Mouse (Mus musculus): ENCODE data around the gene Agbl4. TPM values are rescaled to one million over a fixed set of nuclear protein-coding genes. Genes with fewer than 3 reads are reported as not detected.

Agbl4 gene
- polyA plus RNA-seq, 1 experiment: not detected

DNA sequence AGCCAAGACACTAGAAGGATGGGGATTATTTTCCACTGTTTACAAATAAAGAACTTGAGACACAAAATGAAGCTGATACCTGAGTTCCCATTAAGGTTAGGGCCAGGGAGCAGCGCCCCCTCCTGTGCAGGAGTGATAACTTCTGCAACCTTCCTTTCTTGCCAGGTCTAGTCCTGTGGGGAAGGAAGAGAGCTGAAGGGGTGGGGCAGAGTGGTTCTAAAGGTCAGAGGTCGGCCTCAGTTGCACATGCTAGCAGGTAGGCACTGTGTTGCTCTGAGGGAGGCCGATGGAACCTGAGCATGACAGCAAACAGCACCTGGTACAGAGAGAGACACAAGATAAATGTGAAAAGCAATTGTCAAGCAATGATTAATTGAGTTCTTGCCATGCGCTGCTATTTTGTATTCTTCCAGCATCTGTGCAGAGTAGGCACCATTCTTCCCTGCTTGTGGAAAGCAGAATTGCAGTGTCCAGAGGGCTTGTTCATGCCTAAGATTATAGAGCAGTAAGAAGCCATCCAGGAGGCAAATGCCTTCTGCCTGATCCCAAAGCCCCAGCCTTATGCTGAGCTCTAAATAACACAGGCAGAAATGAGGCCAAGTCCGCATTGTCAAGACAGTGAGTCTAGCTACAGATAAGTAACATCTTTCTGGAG is 1096.4 kb downstream of the Agbl4 start:
- Histone ChIP-seq H3K79me2 (ENCODE audit: control insufficient read depth, insufficient read depth) (no peaks in the 10 kb centered on the region), H3K27me3 (ENCODE audit: control insufficient read depth, insufficient read depth, insufficient read length) (no peaks in the 10 kb centered on the region), H3K4me3 (no peak overlapping the region), H3K36me3 (ENCODE audit: control insufficient read depth, insufficient read depth) (no peaks in the 10 kb centered on the region), H3K4me2 (ENCODE audit: low read depth) (no peak overlapping the region), H3ac (ENCODE audit: control insufficient read depth, insufficient read length) (no peak overlapping the region)
- TF ChIP-seq SRF (IDR thresholded peaks at IDR 0.05; ENCODE audit: control insufficient read depth, insufficient read length, low read depth) (no peak), TCF3 (IDR thresholded peaks at IDR 0.05; ENCODE audit: insufficient read length, low read depth) (no peak), REST (IDR thresholded peaks at IDR 0.05; ENCODE audit: insufficient read depth, insufficient read length) (no peak), MYOG (IDR thresholded peaks at IDR 0.05; ENCODE audit: control insufficient read depth in 1 of 3, insufficient read depth in 1 of 3, insufficient read length in 2 of 3, low read depth in 2 of 3) (no peak), E2F4 (IDR thresholded peaks at IDR 0.05; ENCODE audit: insufficient read depth) (no peak), POLR2A (IDR thresholded peaks at IDR 0.05; ENCODE audit: insufficient read length, low read depth) (no peak), POLR2AphosphoS2 (IDR thresholded peaks at IDR 0.05; ENCODE audit: insufficient read length, low read depth) (no peak), TCF12 (IDR thresholded peaks at IDR 0.05; ENCODE audit: insufficient read depth, poor library complexity, severe bottlenecking) (no peak), CEBPB (IDR thresholded peaks at IDR 0.05; ENCODE audit: insufficient read depth, poor library complexity, severe bottlenecking) (no peak), MYOD1 (IDR thresholded peaks at IDR 0.05; ENCODE audit: control insufficient read depth in 1 of 3, insufficient read length in 2 of 3, low read depth in 2 of 3) (no peak), USF1 (IDR thresholded peaks at IDR 0.05; ENCODE audit: low read depth) (no peak), MAX (IDR thresholded peaks at IDR 0.05; ENCODE audit: low read depth) (no peak)

- TF ChIP-seq TCF3 (IDR thresholded peaks at IDR 0.05; ENCODE audit: insufficient read length, low read depth): no peak
- TF ChIP-seq USF1 (IDR thresholded peaks at IDR 0.05; ENCODE audit: low read depth): no peak
- TF ChIP-seq MYOG (IDR thresholded peaks at IDR 0.05; ENCODE audit: control insufficient read depth in 1 of 3, insufficient read depth in 1 of 3, insufficient read length in 2 of 3, low read depth in 2 of 3): no peak
- no peak for TF ChIP-seq REST (IDR thresholded peaks at IDR 0.05; ENCODE audit: insufficient read depth, insufficient read length)
- TF ChIP-seq MYOD1 (IDR thresholded peaks at IDR 0.05; ENCODE audit: control insufficient read depth in 1 of 3, insufficient read length in 2 of 3, low read depth in 2 of 3): no peak
- no peak for TF ChIP-seq MAX (IDR thresholded peaks at IDR 0.05; ENCODE audit: low read depth)
- no peak for TF ChIP-seq E2F4 (IDR thresholded peaks at IDR 0.05; ENCODE audit: insufficient read depth)
- no peak for TF ChIP-seq POLR2AphosphoS2 (IDR thresholded peaks at IDR 0.05; ENCODE audit: insufficient read length, low read depth)
- no peak overlapping the region for H3K4me3 ChIP-seq
Observed at GRCm38 (mm10) chr4:111495949-111496348, 1098.5 kb downstream of the Agbl4 start.

DNA sequence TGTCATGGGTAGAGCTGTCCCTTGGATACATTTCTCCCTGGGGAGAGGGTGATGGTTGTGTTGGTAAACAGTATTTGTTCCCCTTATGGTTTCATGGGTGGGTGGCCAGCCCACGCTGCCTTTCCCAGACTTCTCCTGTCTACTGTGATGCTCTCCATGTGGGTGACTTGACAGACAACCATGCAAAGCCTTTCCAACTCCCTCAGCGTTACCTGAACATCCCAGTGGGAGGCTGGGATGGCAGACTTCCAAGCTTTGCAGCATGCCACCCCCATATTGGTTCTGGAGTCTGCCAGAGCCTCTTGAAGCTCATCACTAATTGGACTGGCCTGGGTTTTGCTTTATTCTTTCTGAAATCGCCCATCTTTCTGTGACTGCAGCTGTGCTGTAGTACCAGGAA is 1101.3 kb downstream of the Agbl4 start:
- H3ac ChIP-seq (ENCODE audit: control insufficient read depth, insufficient read length): no peak overlapping the region
- H3K36me3 ChIP-seq (ENCODE audit: control insufficient read depth, insufficient read depth): no peaks in the 10 kb centered on the region
- TF ChIP-seq REST (IDR thresholded peaks at IDR 0.05; ENCODE audit: insufficient read depth, insufficient read length) (no peak), POLR2AphosphoS2 (IDR thresholded peaks at IDR 0.05; ENCODE audit: insufficient read length, low read depth) (no peak), TCF3 (IDR thresholded peaks at IDR 0.05; ENCODE audit: insufficient read length, low read depth) (no peak), MYOD1 (IDR thresholded peaks at IDR 0.05; ENCODE audit: control insufficient read depth in 1 of 3, insufficient read length in 2 of 3, low read depth in 2 of 3) (no peak), E2F4 (IDR thresholded peaks at IDR 0.05; ENCODE audit: insufficient read depth) (no peak)
- no peak overlapping the region for H3K4me2 ChIP-seq (ENCODE audit: low read depth)
- H3K4me3 ChIP-seq: no peak overlapping the region
- H3K27me3 ChIP-seq (ENCODE audit: control insufficient read depth, insufficient read depth, insufficient read length): no peaks in the 10 kb centered on the region
- H3K79me2 ChIP-seq (ENCODE audit: control insufficient read depth, insufficient read depth): no peaks in the 10 kb centered on the region

More at GRCm38 (mm10) chr4:111495949-111496348, 1098.5 kb downstream of the Agbl4 start:
- no peaks in the 10 kb centered on the region for H3K36me3 ChIP-seq (ENCODE audit: control insufficient read depth, insufficient read depth)
- H3K4me2 ChIP-seq (ENCODE audit: low read depth): no peak overlapping the region
- no peaks in the 10 kb centered on the region for H3K27me3 ChIP-seq (ENCODE audit: control insufficient read depth, insufficient read depth, insufficient read length)
- H3ac ChIP-seq (ENCODE audit: control insufficient read depth, insufficient read length): no peak overlapping the region
- no peaks in the 10 kb centered on the region for H3K79me2 ChIP-seq (ENCODE audit: control insufficient read depth, insufficient read depth)

DNA sequence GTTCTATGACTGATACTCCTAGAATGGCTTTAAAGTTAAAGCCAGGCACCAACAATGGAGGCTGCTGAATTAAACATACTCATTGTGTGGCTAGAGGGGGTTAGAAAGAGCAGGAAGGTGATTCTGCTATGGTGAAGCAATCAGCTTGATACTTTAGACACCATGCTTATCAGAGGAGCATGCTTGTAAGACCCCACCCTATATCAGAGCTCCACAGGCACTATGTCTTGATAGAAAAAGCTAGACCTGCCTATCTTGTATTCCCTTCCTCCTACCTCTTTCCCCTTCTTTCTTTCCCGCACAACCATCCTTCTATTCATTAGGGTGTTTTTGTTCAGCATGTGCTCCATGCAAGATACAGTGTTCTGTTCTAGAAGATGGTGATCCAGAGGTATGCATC is 1104.0 kb downstream of the Agbl4 start:
- Histone ChIP-seq H3K27me3 (ENCODE audit: control insufficient read depth, insufficient read depth, insufficient read length) (no peaks in the 10 kb centered on the region), H3K36me3 (ENCODE audit: control insufficient read depth, insufficient read depth) (no peaks in the 10 kb centered on the region), H3ac (ENCODE audit: control insufficient read depth, insufficient read length) (no peak overlapping the region), H3K4me2 (ENCODE audit: low read depth) (no peak overlapping the region), H3K4me3 (no peak overlapping the region), H3K79me2 (ENCODE audit: control insufficient read depth, insufficient read depth) (no peaks in the 10 kb centered on the region)
- TF ChIP-seq MAX (IDR thresholded peaks at IDR 0.05; ENCODE audit: low read depth): no peak
- TF ChIP-seq TCF3 (IDR thresholded peaks at IDR 0.05; ENCODE audit: insufficient read length, low read depth): no peak
- no peak for TF ChIP-seq USF1 (IDR thresholded peaks at IDR 0.05; ENCODE audit: low read depth)
- no peak for TF ChIP-seq TCF12 (IDR thresholded peaks at IDR 0.05; ENCODE audit: insufficient read depth, poor library complexity, severe bottlenecking)
- TF ChIP-seq REST (IDR thresholded peaks at IDR 0.05; ENCODE audit: insufficient read depth, insufficient read length): no peak
- TF ChIP-seq MYOD1 (IDR thresholded peaks at IDR 0.05; ENCODE audit: control insufficient read depth in 1 of 3, insufficient read length in 2 of 3, low read depth in 2 of 3): no peak
- TF ChIP-seq POLR2AphosphoS2 (IDR thresholded peaks at IDR 0.05; ENCODE audit: insufficient read length, low read depth): no peak
- no peak for TF ChIP-seq MYOG (IDR thresholded peaks at IDR 0.05; ENCODE audit: control insufficient read depth in 1 of 3, insufficient read depth in 1 of 3, insufficient read length in 2 of 3, low read depth in 2 of 3)
- TF ChIP-seq SRF (IDR thresholded peaks at IDR 0.05; ENCODE audit: control insufficient read depth, insufficient read length, low read depth): no peak
- no peak for TF ChIP-seq E2F4 (IDR thresholded peaks at IDR 0.05; ENCODE audit: insufficient read depth)
- no peak for TF ChIP-seq POLR2A (IDR thresholded peaks at IDR 0.05; ENCODE audit: insufficient read length, low read depth)
- no peak for TF ChIP-seq CEBPB (IDR thresholded peaks at IDR 0.05; ENCODE audit: insufficient read depth, poor library complexity, severe bottlenecking)
